Mouse (Mus musculus) embryonic facial prominence, embryonic 14.5 days (tissue): ENCODE data around the gene Tmem211. TPM values are rescaled to one million over a fixed set of nuclear protein-coding genes. Genes with fewer than 3 reads are reported as not detected.

Experiments used
- ATAC-seq: fragments of 200-750 bp; cut with Nextera tagmentation; 2 replicates; pipeline ENCODE4 v1.8.0; 2017; ENCODE audit warnings: low read depth, moderate number of reproducible peaks, moderate TSS enrichment
- DNase-seq: peaks from one replicate; pipeline ENCODE4 v3.0.0-alpha.2; 2015; ENCODE audit warnings: low spot score
- H3K27ac ChIP-seq: fragments of 300-500 bp; sonication (generic); replicated peaks from 2 replicates; pipeline ENCODE4 v1.5.1; 2014; ENCODE audit warnings: low read depth, mild to moderate bottlenecking, low read length, moderate library complexity
- H3K27me3 ChIP-seq: fragments of 300-500 bp; sonication (generic); replicated peaks from 2 replicates; pipeline ENCODE4 v1.6.1; 2014; ENCODE audit warnings: low read length; ENCODE audit not compliant: control insufficient read depth, insufficient read depth
- H3K36me3 ChIP-seq: fragments of 300-500 bp; sonication (generic); 2 replicates; pipeline ENCODE4 v1.6.1; 2014; ENCODE audit warnings: low read length, mixed read lengths; ENCODE audit not compliant: control insufficient read depth, insufficient read depth
- H3K4me1 ChIP-seq: fragments of 300-500 bp; sonication (generic); 2 replicates; pipeline ENCODE4 v1.6.1; 2014; ENCODE audit warnings: antibody characterized with exemption, low read length; ENCODE audit not compliant: control insufficient read depth, insufficient read depth
- H3K4me2 ChIP-seq: fragments of 300-500 bp; sonication (generic); 2 replicates; pipeline ENCODE4 v1.6.1; 2014; ENCODE audit warnings: low read depth, mild to moderate bottlenecking, low read length, moderate library complexity, mixed read lengths
- H3K4me3 ChIP-seq: fragments of 300-500 bp; sonication (generic); 2 replicates; pipeline ENCODE4 v1.5.1; 2014; ENCODE audit warnings: low read depth, mild to moderate bottlenecking, low read length
- H3K9ac ChIP-seq: fragments of 300-500 bp; sonication (generic); 2 replicates; pipeline ENCODE4 v1.6.1; 2014; ENCODE audit warnings: low read depth, mild to moderate bottlenecking, low read length, moderate library complexity, mixed read lengths
- H3K9me3 ChIP-seq: fragments of 300-500 bp; sonication (generic); 2 replicates; pipeline ENCODE4 v1.6.1; 2016; ENCODE audit warnings: low read length; ENCODE audit not compliant: control insufficient read depth
- WGBS: fragments of 180-500 bp; shearing (Covaris S2); extraction: QIAGEN DNeasy Blood & Tissue Kit; methylation state at CpG from one replicate; pipeline ENCODE4 v1.1.7; 2014; 5-methylcytosine and 5-hydroxymethylcytosine counted together
- polyA plus RNA-seq: library from polyadenylated mRNA; unstranded; fragments of >200 nt; fragmentation: Nextera tagmentation; extraction: Ambion mirVana; gene quantifications from 2 replicates; pipeline ENCODE4 v1.2.1, GENCODE M21; 2014

The Tmem211 gene
- polyA plus RNA-seq, 1 experiment from 2014 or later: 1.0 TPM

- 69% methylated on average over 11 of the region's 11 CpGs for WGBS
Measured at GRCm38 (mm10) chr5:113271207-113271811, 44.6 kb downstream of the Tmem211 start.

DNA sequence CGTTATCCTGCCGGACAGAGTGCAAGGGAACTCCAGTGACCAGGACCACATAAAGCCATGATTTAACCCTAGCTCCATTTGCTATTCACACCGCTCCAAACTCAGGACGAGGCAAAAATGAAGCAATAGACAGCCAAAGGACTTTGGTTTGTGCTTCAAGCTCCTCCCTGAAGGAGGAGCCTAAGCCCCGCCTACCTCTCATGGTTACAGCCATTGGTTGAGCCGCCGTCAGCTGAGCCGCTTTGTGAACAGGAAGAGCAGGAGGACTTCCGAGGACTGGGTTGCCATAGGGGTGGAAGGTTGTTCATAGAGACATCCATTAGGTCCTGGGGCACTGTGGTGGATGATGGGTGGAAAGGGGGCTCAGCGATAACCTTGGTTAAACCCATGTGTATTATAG, 49.1 kb downstream of the Tmem211 start:
- no peak overlapping the region for H3K4me3 ChIP-seq
- WGBS: 76% methylated on average over 10 of the region's 10 CpGs
- no peak for DNase-seq

More at GRCm38 (mm10) chr5:113271207-113271811, 44.6 kb downstream of the Tmem211 start:
- H3K36me3 ChIP-seq: no peaks in the 10 kb centered on the region
- no peaks in the 10 kb centered on the region for H3K9me3 ChIP-seq
- H3K27ac ChIP-seq: no peak overlapping the region
- H3K4me1 ChIP-seq: no peaks in the 10 kb centered on the region
- H3K4me3 ChIP-seq: no peak overlapping the region
- no peaks in the 10 kb centered on the region for H3K27me3 ChIP-seq
- no peak overlapping the region for H3K9ac ChIP-seq
- ATAC-seq: 0 out of 2 replicates have a peak, but pooled peaks have one; percentile 50
- H3K4me2 ChIP-seq: no peak overlapping the region
- peak; percentile 45 for DNase-seq

GRCm38 (mm10) chr5:113280138-113280856, 53.6 kb downstream of the Tmem211 start:
- Histone ChIP-seq H3K27ac (no peak overlapping the region), H3K27me3 (no peaks in the 10 kb centered on the region), H3K4me2 (peak overlapping the region; percentile 37), H3K9ac (no peak overlapping the region; the same call in 1 of the 2 replicates), H3K4me1 (no peaks in the 10 kb centered on the region), H3K4me3 (peak overlapping the region; percentile 20), H3K36me3 (no peaks in the 10 kb centered on the region), H3K9me3 (no peaks in the 10 kb centered on the region)
- 27% methylated on average over 15 of the region's 15 CpGs for WGBS
- peak; percentile 66 for DNase-seq
- ATAC-seq: peak; percentile 75

More for the DNA sequence above, 49.1 kb downstream of the Tmem211 start:
- Histone ChIP-seq H3K27me3 (no peaks in the 10 kb centered on the region), H3K36me3 (no peaks in the 10 kb centered on the region), H3K9ac (no peak overlapping the region), H3K27ac (no peak overlapping the region), H3K4me2 (no peak overlapping the region), H3K9me3 (no peaks in the 10 kb centered on the region), H3K4me1 (no peaks in the 10 kb centered on the region)
- ATAC-seq: no peak

DNA sequence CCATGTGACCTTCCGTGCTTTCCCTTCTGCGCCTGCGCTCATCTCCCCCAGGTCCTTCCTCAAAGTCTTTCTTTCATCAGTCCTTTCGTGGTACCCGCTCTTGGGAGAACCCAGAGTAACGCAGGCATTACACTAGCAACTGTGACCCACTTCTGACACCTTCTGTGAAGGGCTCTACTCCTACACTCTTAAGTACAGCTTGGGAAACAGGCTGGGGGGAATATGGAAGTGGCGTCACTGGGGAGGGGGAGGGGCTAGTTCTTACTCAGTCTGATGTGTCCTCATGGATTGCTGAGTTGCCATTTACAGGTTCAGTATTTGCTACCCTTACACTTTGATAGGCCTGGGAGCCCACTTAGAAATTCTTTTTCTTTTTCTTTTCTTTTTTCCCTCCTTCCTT, 54.8 kb downstream of the Tmem211 start:
- 0 out of 2 replicates have a peak, but pooled peaks cover 1% of the 10 kb centered on the region for H3K27me3 ChIP-seq
- no peaks in the 10 kb centered on the region for H3K36me3 ChIP-seq
- H3K9ac ChIP-seq: no peak overlapping the region
- H3K4me1 ChIP-seq: no peaks in the 10 kb centered on the region
- ATAC-seq (no peak), DNase-seq (no peak)
- WGBS: 94% methylated on average over 7 of the region's 7 CpGs
- H3K27ac ChIP-seq: no peak overlapping the region
- H3K9me3 ChIP-seq: no peaks in the 10 kb centered on the region
- H3K4me2 ChIP-seq: no peak overlapping the region
- H3K4me3 ChIP-seq: no peak overlapping the region

GRCm38 (mm10) chr5:113283726-113284125, 57.0 kb downstream of the Tmem211 start:
- Histone ChIP-seq H3K27me3 (peaks cover 23% of the 10 kb centered on the region), H3K4me2 (no peak overlapping the region), H3K9me3 (no peaks in the 10 kb centered on the region), H3K9ac (no peak overlapping the region), H3K36me3 (no peaks in the 10 kb centered on the region), H3K27ac (no peak overlapping the region), H3K4me1 (no peaks in the 10 kb centered on the region), H3K4me3 (no peak overlapping the region)
- WGBS: 54% methylated on average over 2 of the region's 2 CpGs
- DNase-seq (no peak), ATAC-seq (no peak)

GRCm38 (mm10) chr5:113285541-113285940, 58.8 kb downstream of the Tmem211 start:
- Histone ChIP-seq H3K9me3 (no peaks in the 10 kb centered on the region), H3K4me1 (no peaks in the 10 kb centered on the region), H3K4me2 (no peak overlapping the region), H3K27ac (no peak overlapping the region), H3K4me3 (no peak overlapping the region), H3K27me3 (peaks cover 38% of the 10 kb centered on the region), H3K36me3 (no peaks in the 10 kb centered on the region), H3K9ac (no peak overlapping the region)
- ATAC-seq (no peak), DNase-seq (no peak)
- WGBS: 60% methylated on average over 16 of the region's 16 CpGs

DNA sequence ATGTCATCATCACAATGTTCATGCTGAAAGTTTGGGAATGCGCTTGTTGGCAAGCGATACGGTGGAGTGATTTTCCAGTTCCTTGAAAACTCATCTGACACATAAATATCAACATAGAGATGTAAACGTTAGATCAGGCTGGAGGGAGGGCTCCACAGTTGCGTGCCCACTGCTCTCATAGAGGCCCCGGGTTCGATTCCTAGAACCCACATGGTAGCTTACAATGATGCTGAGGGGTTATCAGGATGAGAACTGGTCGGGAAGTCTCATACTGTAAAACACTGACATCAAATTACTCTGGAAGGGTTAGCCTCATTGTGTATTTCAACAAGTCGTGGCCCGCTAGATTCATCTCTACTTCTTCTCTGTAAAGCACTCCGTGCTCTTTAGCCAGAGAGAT, 59.3 kb downstream of the Tmem211 start:
- 66% methylated on average over 11 of the region's 11 CpGs for WGBS

GRCm38 (mm10) chr5:113286591-113287520, 60.1 kb downstream of the Tmem211 start:
- H3K4me2 ChIP-seq: peak overlapping the region; percentile 26
- peaks cover 38% of the 10 kb centered on the region for H3K27me3 ChIP-seq
- peak; percentile 18 for DNase-seq
- no peaks in the 10 kb centered on the region for H3K4me1 ChIP-seq
- H3K36me3 ChIP-seq: no peaks in the 10 kb centered on the region
- H3K9me3 ChIP-seq: no peaks in the 10 kb centered on the region
- WGBS: 7% methylated on average over 35 of the region's 60 CpGs
- peak overlapping the region; percentile 11; the same call in 1 of the 2 replicates for H3K4me3 ChIP-seq
- no peak overlapping the region for H3K27ac ChIP-seq
- 0 out of 2 replicates have a peak, but pooled peaks have one; percentile 12 for ATAC-seq
- no peak overlapping the region for H3K9ac ChIP-seq

More for the DNA sequence above, 59.3 kb downstream of the Tmem211 start:
- Histone ChIP-seq H3K4me1 (no peaks in the 10 kb centered on the region), H3K4me2 (no peak overlapping the region), H3K4me3 (no peak overlapping the region), H3K27me3 (peaks cover 38% of the 10 kb centered on the region), H3K36me3 (no peaks in the 10 kb centered on the region), H3K27ac (no peak overlapping the region), H3K9ac (no peak overlapping the region), H3K9me3 (no peaks in the 10 kb centered on the region)
- ATAC-seq: no peak
- DNase-seq: no peak
